Mouse (Mus musculus): ENCODE results near the gene Fbxl14.

Gene Fbxl14

DNA sequence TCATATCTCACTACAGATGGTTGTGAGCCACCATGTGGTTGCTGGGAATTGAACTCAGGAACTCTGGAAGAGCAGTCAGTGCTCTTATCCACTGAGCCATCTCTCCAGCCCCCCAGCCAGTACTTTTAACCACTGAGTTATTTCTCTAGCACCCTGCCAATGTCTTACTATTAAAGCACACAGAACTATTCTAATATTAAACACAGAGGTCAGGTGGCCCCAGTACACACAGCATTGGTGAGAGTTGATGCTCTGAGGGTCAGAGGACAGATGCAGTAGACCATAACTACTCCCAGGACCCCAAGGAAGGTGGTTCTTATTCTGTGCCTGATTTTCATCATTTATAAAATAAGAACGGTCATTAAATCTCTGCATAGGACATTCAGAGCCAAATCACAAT lies 13.3 kb upstream of the Fbxl14 start:
- in situ Hi-C loops (cut with MboI; ENCODE audit: low pct_unique_long_range_greater_than_20kb in 1 of 2, low sequenced_read_pairs in 2 of 2, unreplicated experiment in 1 of 2): no loop called here

DNA sequence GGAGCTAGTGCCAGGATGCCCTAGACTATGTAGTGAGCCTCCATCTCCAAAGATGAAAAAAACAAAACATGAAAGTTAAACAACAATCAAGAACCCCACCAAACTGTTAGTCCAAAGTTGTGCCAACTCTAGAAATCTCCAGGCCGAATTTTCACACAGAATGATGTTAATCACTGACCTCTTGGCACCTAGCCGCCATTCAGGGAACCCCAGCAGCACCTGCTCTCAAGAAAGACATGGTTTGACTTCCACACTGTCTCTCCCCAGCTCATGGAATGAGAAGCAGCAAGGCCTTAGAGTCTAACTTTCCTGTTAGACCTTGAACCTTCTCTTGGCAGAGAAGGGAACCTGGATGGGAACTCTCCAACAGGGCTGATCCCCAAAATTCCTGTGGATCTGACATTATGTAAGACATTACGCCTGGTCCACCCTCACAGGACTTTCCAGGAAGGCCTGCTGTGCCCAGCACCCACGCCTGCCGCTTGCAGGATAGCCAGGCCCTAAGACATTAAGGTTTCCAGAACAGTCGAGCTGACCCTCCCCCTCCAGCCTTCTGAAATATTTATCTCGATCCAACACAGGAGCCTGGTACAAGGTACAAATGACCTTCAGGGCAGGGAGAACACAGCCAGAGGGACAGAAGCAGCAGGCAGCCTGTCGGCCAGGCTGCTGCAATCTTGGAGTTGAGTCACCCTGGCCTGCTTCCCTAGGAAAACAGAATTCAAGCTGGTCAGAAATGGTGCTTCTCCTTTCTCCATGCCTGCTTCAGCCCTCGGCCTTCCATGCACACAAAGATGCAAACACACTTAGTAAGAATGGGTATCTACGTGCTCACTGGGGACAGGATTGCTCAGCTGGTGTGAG lies 12.3 kb upstream of the Fbxl14 start:
- in situ Hi-C loops (cut with MboI; ENCODE audit: low pct_unique_long_range_greater_than_20kb in 1 of 2, low sequenced_read_pairs in 2 of 2, unreplicated experiment in 1 of 2): no loop called here

DNA sequence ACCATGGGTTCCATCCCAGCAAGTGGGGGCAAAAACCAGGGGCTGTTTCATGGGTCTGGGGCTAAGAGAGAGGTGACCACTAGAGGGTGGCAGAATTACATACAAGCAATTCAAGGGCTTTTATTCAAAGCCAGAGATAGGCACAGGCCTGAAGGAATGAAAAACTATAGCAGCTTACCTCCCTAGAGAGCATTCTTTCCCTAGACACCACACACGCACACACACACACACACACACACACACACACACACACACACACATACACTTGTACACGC lies 11.7 kb upstream of the Fbxl14 start:
- in situ Hi-C loops (cut with MboI; ENCODE audit: low pct_unique_long_range_greater_than_20kb in 1 of 2, low sequenced_read_pairs in 2 of 2, unreplicated experiment in 1 of 2): no loop called here

DNA sequence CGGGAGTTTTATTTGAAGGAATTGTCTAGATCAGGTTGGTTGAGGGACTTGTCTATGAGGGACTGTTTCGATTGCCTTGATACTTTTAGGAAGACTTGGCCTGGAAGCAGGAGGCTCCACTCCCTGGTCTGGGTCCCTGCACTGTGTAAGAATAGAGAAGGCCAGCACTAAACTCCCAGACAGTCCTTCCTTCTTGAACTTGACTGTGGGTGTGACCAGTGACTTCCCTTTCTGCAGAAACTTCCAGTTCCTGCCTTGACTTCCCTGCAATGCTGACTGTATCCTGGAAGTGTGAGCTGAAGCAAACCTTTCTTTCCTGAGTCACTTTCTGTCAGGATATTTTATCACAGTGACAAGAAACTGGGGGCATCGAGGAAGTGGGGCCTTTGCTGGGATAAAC lies 8.7 kb upstream of the Fbxl14 start:
- in situ Hi-C loops (cut with MboI; ENCODE audit: low pct_unique_long_range_greater_than_20kb in 1 of 2, low sequenced_read_pairs in 2 of 2, unreplicated experiment in 1 of 2): no loop called here

DNA sequence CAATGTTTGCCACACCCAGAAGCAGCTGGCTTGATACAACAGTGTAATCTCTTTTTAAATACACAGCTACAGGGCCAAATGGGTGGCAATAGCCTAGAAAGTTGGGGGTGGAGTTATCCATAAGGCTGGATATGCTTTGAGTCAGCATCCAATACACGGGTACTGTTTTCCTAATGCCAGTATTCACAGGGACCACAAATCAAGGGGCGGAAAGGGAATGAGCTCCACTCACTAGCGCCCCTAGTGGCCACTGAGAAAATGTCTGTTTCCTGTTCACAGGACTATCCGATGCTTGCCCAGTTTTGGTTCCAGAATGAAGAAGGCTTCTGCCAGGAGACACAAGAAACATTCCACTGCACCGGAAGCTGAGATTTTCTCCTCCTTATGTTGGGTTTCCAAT lies 7.3 kb upstream of the Fbxl14 start:
- in situ Hi-C loops (cut with MboI; ENCODE audit: low pct_unique_long_range_greater_than_20kb in 1 of 2, low sequenced_read_pairs in 2 of 2, unreplicated experiment in 1 of 2): no loop called here

DNA sequence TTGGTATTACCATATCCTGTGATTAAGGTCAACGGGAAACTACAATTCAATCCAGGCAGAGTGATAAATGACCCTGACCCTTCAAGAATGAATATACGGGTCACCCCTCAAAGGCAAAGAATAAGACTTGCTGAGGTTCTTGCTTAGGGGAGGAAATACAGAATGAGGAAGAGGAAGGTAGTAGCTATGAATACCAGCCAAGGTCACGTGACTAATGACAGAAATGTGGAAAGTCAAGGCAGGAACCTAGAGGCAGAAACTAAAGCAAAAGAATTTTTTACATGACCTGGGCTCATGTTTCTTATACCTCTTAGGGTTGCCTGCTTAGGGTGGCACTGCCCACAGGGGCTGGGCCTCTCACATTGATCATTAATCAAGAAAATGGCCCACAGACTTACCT lies 6.8 kb upstream of the Fbxl14 start:
- in situ Hi-C loops (cut with MboI; ENCODE audit: low pct_unique_long_range_greater_than_20kb in 1 of 2, low sequenced_read_pairs in 2 of 2, unreplicated experiment in 1 of 2): no loop called here

DNA sequence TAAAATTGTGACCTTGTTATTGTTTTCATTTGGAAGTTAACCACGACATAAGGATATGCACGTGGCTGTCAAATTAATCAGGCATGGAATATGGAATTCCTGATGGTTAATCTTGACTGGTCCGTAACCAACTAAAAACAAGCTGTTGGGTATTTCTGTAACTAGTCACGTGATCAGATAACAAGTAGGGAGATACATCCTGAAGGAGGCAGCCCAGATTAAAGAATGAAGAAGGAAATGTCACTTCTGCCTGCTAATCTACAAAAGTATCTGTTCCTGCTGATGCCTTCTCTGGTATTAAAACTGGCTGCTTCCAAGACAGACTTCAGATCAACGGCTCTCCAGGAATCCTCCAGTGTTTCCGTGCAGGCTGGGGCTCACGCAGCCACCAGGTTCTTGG lies 6.0 kb upstream of the Fbxl14 start:
- in situ Hi-C loops (cut with MboI; ENCODE audit: low pct_unique_long_range_greater_than_20kb in 1 of 2, low sequenced_read_pairs in 2 of 2, unreplicated experiment in 1 of 2): no loop called here

DNA sequence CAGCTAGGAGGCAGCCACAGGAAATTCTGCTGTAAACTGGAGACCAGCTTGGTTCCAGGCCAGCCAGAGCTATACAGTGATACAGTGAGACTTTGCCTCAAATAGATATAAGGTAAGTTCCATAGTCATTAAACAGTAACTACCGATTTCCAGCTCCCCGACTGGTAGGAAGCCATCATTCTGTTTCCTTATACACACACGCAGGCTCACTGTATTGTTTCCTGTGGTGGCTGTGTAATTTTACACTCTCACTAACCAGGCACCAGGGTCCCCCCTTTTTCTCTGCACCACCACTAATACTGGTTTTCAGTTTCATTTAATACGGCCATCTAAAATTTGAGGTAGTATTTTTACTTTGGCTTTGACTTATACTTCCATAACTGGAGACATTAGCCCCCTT lies 5.5 kb upstream of the Fbxl14 start:
- in situ Hi-C loops (cut with MboI; ENCODE audit: low pct_unique_long_range_greater_than_20kb in 1 of 2, low sequenced_read_pairs in 2 of 2, unreplicated experiment in 1 of 2): no loop called here

DNA sequence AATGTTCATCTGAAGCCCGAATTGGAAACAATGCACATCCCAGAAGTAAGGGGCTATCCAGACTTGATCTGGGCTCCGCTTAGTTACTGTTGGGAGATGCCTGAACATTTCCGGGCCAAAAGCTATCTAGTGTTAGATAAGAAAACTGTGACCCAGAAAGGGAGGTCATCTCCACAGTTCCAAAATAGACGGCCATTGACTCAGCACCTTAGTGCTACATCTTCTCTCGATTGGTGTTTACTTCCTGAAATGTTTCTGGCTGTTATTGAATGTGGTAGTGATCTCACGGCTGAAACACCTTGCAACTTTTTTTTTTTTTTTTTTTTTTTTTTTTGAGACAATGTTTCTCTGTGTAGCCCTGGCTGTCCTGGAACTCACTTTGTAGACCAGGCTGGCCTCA lies 3.5 kb upstream of the Fbxl14 start:
- in situ Hi-C loops (cut with MboI; ENCODE audit: low pct_unique_long_range_greater_than_20kb in 1 of 2, low sequenced_read_pairs in 2 of 2, unreplicated experiment in 1 of 2): no loop called here

DNA sequence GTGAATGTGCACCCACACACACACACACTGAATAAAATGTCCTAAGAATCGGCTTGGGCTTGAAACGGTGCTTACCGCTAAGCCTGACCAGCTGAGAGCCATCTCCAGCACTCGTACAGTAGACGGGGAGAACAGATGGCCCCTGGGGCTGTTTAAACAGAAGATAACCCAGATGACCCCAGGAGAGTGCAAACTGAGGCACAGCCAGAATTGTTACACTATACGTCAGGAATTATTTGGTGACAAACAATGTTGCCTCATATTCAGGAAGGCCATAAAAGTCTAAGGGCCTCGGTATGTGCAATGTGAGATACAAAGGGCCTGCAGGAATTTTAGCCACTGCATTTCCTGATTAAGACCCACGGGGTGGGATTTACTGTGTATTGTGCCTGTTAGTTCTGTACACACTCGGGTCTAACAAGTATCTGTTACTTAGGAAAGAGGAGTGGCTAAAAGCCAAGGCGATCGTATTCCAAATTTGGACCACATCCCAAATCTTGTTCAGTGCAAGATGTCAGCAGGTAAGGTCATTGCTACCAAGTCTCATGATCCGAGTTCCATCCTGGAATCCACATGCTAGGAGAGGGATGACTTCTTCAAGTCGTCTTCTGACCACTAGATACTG lies 1.7 kb upstream of the Fbxl14 start:
- in situ Hi-C loops (cut with MboI; ENCODE audit: low pct_unique_long_range_greater_than_20kb in 1 of 2, low sequenced_read_pairs in 2 of 2, unreplicated experiment in 1 of 2): no loop called here

DNA sequence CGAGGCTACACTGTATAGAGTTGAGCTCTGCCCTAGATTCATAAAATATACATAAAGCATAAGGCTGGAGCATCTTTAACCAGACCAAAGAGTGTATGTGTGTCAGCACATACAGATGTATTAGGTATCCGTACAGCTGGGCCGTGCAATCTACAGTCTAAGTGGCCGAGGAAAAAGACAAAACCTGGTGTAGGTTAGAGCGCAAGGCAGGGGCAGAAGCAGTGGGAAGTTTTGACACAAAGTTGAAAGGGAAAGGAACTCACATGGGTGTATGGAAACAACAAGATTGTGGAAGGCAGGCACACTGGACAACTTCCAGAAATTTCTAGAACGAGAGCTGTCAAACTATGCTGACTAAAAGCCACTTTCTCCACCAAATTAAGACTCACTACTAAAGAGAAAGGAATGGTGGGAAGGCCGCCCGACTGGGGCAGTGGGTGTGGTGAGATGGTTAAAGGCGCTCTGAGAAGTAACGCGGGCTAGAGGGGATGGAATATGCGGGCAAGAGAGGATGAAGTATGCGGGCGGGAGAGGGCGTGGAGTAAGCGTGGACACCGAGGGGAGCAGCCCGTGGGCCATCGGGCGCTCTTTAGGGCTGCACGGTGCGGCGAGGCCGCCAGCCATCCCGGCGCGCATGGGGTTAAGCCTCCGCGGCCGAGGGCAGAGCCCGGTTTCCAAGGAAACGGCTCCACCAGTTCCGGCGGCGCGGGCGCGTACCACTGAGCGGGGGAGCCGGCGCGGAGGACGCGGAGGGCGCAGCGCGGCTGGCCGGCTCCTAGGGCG lies 717 bp upstream of the Fbxl14 start:
- in situ Hi-C loops (cut with MboI; ENCODE audit: low pct_unique_long_range_greater_than_20kb in 1 of 2, low sequenced_read_pairs in 2 of 2, unreplicated experiment in 1 of 2): no loop called here

DNA sequence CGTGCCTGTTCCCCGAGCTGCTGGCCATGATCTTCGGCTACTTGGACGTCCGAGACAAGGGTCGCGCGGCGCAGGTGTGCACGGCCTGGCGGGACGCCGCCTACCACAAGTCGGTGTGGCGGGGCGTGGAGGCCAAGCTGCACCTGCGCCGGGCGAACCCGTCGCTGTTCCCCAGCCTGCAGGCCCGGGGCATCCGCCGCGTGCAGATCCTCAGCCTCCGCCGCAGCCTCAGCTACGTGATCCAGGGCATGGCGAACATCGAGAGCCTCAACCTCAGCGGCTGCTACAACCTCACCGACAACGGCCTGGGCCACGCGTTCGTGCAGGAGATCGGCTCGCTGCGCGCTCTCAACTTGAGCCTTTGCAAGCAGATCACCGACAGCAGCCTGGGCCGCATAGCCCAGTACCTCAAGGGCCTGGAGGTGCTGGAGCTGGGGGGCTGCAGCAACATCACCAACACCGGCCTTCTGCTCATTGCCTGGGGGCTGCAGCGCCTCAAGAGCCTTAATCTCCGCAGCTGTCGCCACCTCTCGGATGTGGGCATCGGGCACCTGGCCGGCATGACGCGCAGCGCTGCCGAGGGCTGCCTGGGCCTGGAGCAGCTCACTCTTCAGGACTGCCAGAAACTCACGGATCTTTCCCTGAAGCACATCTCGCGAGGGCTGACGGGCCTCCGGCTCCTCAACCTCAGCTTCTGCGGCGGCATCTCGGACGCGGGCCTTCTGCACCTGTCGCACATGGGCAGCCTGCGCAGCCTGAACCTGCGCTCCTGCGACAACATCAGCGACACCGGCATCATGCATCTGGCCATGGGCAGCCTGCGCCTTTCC lies 623 bp downstream of the Fbxl14 start:
- in situ Hi-C loops (cut with MboI; ENCODE audit: low pct_unique_long_range_greater_than_20kb in 1 of 2, low sequenced_read_pairs in 2 of 2, unreplicated experiment in 1 of 2): loop anchor here in 1 of 2 experiments (10.0 kb wide), 1 partner anchor 425 kb away; the partner anchor contains the start of gene Rad52

DNA sequence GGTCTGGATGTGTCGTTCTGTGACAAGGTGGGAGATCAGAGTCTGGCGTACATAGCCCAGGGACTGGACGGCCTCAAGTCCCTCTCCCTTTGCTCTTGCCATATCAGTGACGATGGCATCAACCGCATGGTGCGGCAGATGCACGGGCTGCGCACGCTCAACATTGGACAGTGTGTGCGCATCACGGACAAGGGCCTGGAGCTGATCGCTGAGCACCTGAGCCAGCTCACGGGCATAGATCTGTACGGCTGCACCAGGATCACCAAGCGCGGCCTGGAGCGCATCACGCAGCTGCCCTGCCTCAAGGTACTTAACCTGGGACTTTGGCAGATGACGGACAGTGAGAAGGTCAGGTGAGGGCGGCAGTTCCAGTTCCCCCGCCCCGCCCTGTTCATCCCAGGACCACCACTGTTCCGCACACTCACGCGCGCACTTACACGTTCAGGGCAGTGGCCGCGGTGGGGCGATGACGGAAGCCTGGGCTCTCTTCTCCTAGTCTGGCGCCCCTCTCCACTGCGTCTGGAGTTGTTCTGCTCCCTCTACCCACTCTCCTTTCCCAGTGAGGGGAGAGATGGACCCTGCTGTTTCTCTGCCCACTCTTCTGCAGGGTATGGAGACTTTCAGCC lies 1.4 kb downstream of the Fbxl14 start:
- in situ Hi-C loops (cut with MboI; ENCODE audit: low pct_unique_long_range_greater_than_20kb in 1 of 2, low sequenced_read_pairs in 2 of 2, unreplicated experiment in 1 of 2): loop anchor here in 1 of 2 experiments (10.0 kb wide), 1 partner anchor 424 kb away; the partner anchor contains the start of gene Rad52

DNA sequence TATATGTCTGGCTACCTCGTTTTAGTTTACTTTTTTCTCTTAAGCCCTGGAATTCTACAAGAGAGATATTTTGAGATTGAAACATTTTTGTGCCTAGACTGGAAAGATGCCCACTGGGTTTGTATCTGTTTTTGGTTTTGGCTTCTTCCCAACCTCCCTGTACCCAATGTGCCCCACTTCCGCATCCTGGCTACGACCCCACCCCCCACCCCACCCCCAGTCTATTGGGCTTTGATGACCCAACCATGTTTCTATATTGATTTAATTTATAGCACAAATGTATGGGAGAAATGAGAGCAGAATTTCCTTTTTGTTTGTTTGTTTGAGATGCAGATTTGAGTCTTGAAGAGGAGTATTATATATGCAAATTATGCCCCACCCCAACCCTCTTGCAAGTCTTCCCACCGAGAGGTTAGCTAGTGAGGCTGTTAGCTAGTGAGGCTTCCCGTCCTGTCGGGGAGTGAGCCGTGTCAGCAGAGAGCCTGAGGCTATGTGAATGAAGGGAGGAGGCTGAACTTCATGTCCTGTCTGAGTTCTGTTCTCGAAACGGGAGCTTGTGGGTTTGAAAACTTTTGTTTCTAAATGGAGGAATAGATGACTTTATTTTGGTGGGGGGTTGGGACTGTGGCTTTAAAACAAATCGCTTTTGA lies 2.4 kb downstream of the Fbxl14 start:
- in situ Hi-C loops (cut with MboI; ENCODE audit: low pct_unique_long_range_greater_than_20kb in 1 of 2, low sequenced_read_pairs in 2 of 2, unreplicated experiment in 1 of 2): loop anchor here in 1 of 2 experiments (10.0 kb wide), 1 partner anchor 423 kb away; the partner anchor contains the start of gene Rad52

DNA sequence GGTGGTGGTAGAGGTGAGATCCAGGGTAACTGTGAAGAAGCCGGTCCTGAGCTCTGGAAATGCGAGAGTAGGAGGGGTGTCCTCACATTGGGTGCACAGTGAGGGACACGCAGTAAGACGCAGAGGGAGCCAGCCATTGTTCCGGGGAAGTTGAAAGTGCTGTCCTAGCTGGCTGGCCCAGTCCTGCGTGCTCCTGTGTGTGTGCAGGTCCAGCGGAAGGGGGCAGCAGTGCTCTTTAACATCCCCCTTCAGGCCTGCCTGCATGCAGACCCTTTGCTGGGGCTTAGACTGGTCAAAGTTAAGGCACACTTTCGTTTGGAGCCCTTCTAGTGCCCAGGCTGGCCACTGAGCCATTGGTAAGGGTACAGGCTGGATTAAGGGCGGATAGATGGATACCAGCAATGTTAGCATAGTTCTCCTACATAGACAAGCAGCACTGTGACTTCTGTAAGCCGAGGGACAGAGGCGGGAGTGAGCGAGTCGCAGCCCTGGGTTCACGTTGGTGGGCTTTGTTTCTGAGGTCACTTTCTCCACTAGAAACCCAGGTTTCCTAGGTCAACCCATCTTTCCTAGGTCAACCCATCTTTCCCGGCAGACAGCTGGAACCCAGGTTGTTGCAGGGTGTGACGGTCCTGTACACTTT lies 3.6 kb downstream of the Fbxl14 start:
- in situ Hi-C loops (cut with MboI; ENCODE audit: low pct_unique_long_range_greater_than_20kb in 1 of 2, low sequenced_read_pairs in 2 of 2, unreplicated experiment in 1 of 2): loop anchor here in 1 of 2 experiments (10.0 kb wide), 1 partner anchor 422 kb away; the partner anchor contains the start of gene Rad52

DNA sequence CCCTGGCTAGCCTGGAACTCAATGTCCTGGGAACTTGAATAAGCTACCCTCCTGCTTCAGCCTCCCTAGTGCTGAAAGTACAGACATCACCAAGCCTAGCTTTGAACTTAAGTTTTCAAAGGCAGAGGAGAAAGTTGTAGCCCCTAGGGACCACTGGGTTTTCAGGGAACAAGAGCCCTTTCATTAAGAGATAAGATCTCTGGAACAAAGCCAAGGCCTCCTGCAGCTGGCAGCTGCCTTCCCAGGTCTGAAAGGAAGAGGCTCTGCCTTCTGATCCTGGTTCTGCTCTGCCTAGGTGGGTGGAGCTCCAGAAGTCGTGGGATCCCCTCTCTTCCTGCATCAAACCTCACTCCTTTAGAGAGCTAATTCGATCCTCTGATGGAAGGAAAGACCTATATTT lies 6.0 kb downstream of the Fbxl14 start:
- in situ Hi-C loops (cut with MboI; ENCODE audit: low pct_unique_long_range_greater_than_20kb in 1 of 2, low sequenced_read_pairs in 2 of 2, unreplicated experiment in 1 of 2): loop anchor here in 1 of 2 experiments (10.0 kb wide), 1 partner anchor 419 kb away; the partner anchor contains the start of gene Rad52
